ENCODE assay signal across 22 mouse cellular contexts in the genomic region with DNA sequence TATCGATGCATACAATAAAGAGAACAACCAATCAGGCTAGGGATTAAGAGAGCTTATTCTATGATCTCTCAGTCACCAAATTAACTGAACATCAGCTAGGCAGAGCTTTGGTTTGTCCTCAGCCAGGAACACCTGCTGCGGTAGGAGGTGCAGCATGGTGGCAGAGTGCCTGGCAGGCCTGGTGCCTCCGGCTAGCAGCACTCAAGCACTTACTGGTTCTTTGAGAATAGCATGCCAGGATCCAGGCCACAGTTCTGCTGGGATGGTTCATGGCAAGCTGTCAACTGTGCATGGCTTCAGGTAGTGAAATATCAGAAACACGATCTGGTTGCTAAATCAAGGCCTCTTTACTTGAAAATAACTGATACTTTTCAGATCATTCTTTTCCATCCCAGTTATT. TPM values are rescaled to one million over a fixed set of nuclear protein-coding genes. Genes with fewer than 3 reads are reported as not detected.
DNase-seq lines count a peak whose midpoint lies in the region; ATAC-seq lines count a peak whose summit lies in the region.
"Had no signal": no experiment of that assay in that cellular context is flagged by ENCODE, and none has a peak within 500 bp of the region (broad histone marks: within the 10 kb centered on the region; RNA-seq: fewer than 3 reads in every experiment).

No protein-coding gene starts in this region.

- H3K27ac ChIP-seq in forebrain, embryonic 14.5 days (ENCODE audit: low read depth, low read length) = no peak overlapping the region
- H3K27ac ChIP-seq in forebrain, embryonic 12.5 days = no peak overlapping the region
- H3K27ac ChIP-seq: forebrain, embryonic 13.5 days; heart, embryonic 15.5 days; limb, embryonic 12.5 days; liver, embryonic 14.5 days; macrophage; neural tube, embryonic 13.5 days had no signal

- no peak for ATAC-seq in forebrain, embryonic 14.5 days
- no peak for ATAC-seq in forebrain, embryonic 12.5 days (ENCODE audit: low FRiP score)
- no peak for ATAC-seq in monocyte, adult 5-6 weeks (replicated peaks; ENCODE audit: insufficient number of reproducible peaks, low FRiP score, low TSS enrichment, poor library complexity, severe bottlenecking)
- ATAC-seq: forebrain, embryonic 13.5 days had no signal

- 70% methylated on average over 4 of the region's 4 CpGs for WGBS in forebrain, embryonic 14.5 days
- whole genome bisulfite sequencing in forebrain, embryonic 12.5 days = 79% methylated on average over 4 of the region's 4 CpGs

- H3K27me3 ChIP-seq in forebrain, embryonic 14.5 days (replicated peaks; ENCODE audit: control insufficient read depth, insufficient read depth, low read length) = no peaks in the 10 kb centered on the region
- H3K27me3 ChIP-seq in forebrain, embryonic 12.5 days = no peaks in the 10 kb centered on the region
- H3K27me3 ChIP-seq: CH12.LX; forebrain, embryonic 13.5 days; heart, embryonic 15.5 days; limb, embryonic 12.5 days; neural tube, embryonic 13.5 days had no signal

- H3K36me3 ChIP-seq in forebrain, embryonic 14.5 days (ENCODE audit: control insufficient read depth, insufficient read depth, low read length) = no peaks in the 10 kb centered on the region
- no peaks in the 10 kb centered on the region for H3K36me3 ChIP-seq in forebrain, embryonic 12.5 days (replicated peaks)
- H3K36me3 ChIP-seq: heart, embryonic 15.5 days; limb, embryonic 12.5 days had no signal

- H3K4me3 ChIP-seq in forebrain, embryonic 14.5 days (ENCODE audit: low read depth, low read length) = no peak overlapping the region
- no peak overlapping the region for H3K4me3 ChIP-seq in forebrain, embryonic 12.5 days (replicated peaks)
- H3K4me3 ChIP-seq: forebrain, embryonic 13.5 days; heart, embryonic 15.5 days; limb, embryonic 12.5 days; neural tube, embryonic 13.5 days had no signal

- H3K4me2 ChIP-seq in forebrain, embryonic 14.5 days (ENCODE audit: low read length) = no peak overlapping the region
- no peak overlapping the region for H3K4me2 ChIP-seq in forebrain, embryonic 12.5 days
- H3K4me2 ChIP-seq: forebrain, embryonic 13.5 days; heart, embryonic 15.5 days; limb, embryonic 12.5 days; midbrain, embryonic 11.5 days; neural tube, embryonic 13.5 days had no signal

- DNase-seq in forebrain, embryonic 14.5 days (ENCODE audit: low spot score) = peak; percentile 26
- peak; percentile 11 for DNase-seq in retina, postnatal 1 day
- DNase-seq in retina, embryonic 14.5 days (ENCODE audit: low spot score) = no peak
- DNase-seq in cerebellum, postnatal 10 days = peak; percentile 87 to 94
- DNase-seq in spleen, postnatal 10 days (ENCODE audit: low spot score in 2 of 2) = no peak
- no peak for DNase-seq in frontal cortex, postnatal 25 days (ENCODE audit: low spot score in 2 of 2)
- DNase-seq: gastrocnemius, postnatal 14 days; kidney, adult 8-10 months; kidney, postnatal 25 days; thymus, adult 18-20 months had no signal

- H3K9me3 ChIP-seq in forebrain, embryonic 14.5 days (replicated peaks; ENCODE audit: control insufficient read depth, low read length) = no peaks in the 10 kb centered on the region
- H3K9me3 ChIP-seq in forebrain, embryonic 12.5 days = no peaks in the 10 kb centered on the region
- H3K9me3 ChIP-seq: forebrain, embryonic 13.5 days; heart, embryonic 15.5 days; limb, embryonic 12.5 days; neural tube, embryonic 13.5 days had no signal

- no peaks in the 10 kb centered on the region for H3K4me1 ChIP-seq in forebrain, embryonic 14.5 days (ENCODE audit: control insufficient read depth, insufficient read depth, low read length)
- H3K4me1 ChIP-seq in forebrain, embryonic 12.5 days = no peaks in the 10 kb centered on the region
- H3K4me1 ChIP-seq: forebrain, embryonic 13.5 days; heart, embryonic 15.5 days; limb, embryonic 12.5 days; neural tube, embryonic 13.5 days had no signal

- no peak overlapping the region for H3K9ac ChIP-seq in forebrain, embryonic 14.5 days (ENCODE audit: low read length)
- H3K9ac ChIP-seq in forebrain, embryonic 12.5 days = no peak overlapping the region
- H3K9ac ChIP-seq: forebrain, embryonic 13.5 days; heart, embryonic 15.5 days; limb, embryonic 12.5 days; liver, embryonic 14.5 days; neural tube, embryonic 13.5 days had no signal

RNA-seq across cellular contexts. Expression of a gene that starts 26.1 kb away (rescaled TPM):
- polyA plus RNA-seq in forebrain, embryonic 14.5 days (2014; fragmentation: Nextera tagmentation; extraction: Ambion mirVana) = 2.0 and 2.1 TPM in 2 replicates
- 2.3 and 3.4 TPM in 2 replicates for polyA plus RNA-seq in forebrain, embryonic 12.5 days (2016; fragmentation: Nextera tagmentation; extraction: Ambion mirVana)
- 0.29 to 0.49 TPM in 2 of 3 replicates, not detected in the other for total RNA-seq in monocyte, adult 5-6 weeks (2017)
- total RNA-seq: CH12.LX, MEL had no signal

RNA-seq across cellular contexts. Expression of a gene that starts 58.9 kb away (rescaled TPM):
- polyA plus RNA-seq in forebrain, embryonic 14.5 days (2014; fragmentation: Nextera tagmentation; extraction: Ambion mirVana) = 1,321 and 1,816 TPM in 2 replicates
- polyA plus RNA-seq in forebrain, embryonic 12.5 days (2016; fragmentation: Nextera tagmentation; extraction: Ambion mirVana) = 588 and 653 TPM in 2 replicates
- 3.9 to 4.4 TPM (median 4.3 TPM) in 3 replicates for total RNA-seq in monocyte, adult 5-6 weeks (2017)
- total RNA-seq: hematopoietic stem cell, adult 5-6 weeks; MEL had no signal

Comparison
In these comparisons a context has a peak if more than half of its experiments do, and no peak if none do; other contexts are left out.
1. DNase-seq: peak in forebrain, embryonic 14.5 days (single experiment), retina, postnatal 1 day (single experiment) and cerebellum, postnatal 10 days (2 of 2); none in retina, embryonic 14.5 days (single experiment), spleen, postnatal 10 days (0 of 2) and frontal cortex, postnatal 25 days (0 of 2).